Mouse (Mus musculus) MEL (cell line): ENCODE measurements around the gene Ranbp2. TPM values are rescaled to one million over a fixed set of nuclear protein-coding genes. Genes with fewer than 3 reads are reported as not detected.
"Not testable (repeated sequence)": the region's sequence is repeated elsewhere in the genome, so short reads cannot be mapped to it uniquely, and the experiment has no call there.

Experiments
- DNase-seq: peaks from one replicate; pipeline ENCODE4 v3.0.0; 2011; ENCODE audit warnings: low read depth, low spot score
- H3K27ac ChIP-seq: 2 replicates; pipeline ENCODE4 v1.5.1; 2012; ENCODE audit warnings: low read depth, mild to moderate bottlenecking, control low read depth, low read length, moderate library complexity; ENCODE audit not compliant: control insufficient read depth
- H3K27me3 ChIP-seq, 2 experiments: fragments of 150-350 bp in 1 of 2; sonication (generic) in 1 of 2; 2 replicates each; pipeline ENCODE4 v1.6.1; 2012; ENCODE audit warnings: low read length in 2 of 2, mild to moderate bottlenecking in 2 of 2, improper control_type of control experiment in 1 of 2, moderate library complexity in 1 of 2; ENCODE audit not compliant: insufficient read depth in 2 of 2, control insufficient read depth in 1 of 2
- H3K36me3 ChIP-seq, 2 experiments: 2 replicates each; pipeline ENCODE4 v1.6.1; 2012 to 2014; ENCODE audit warnings: low read length in 2 of 2, improper control_type of control experiment in 1 of 2, inconsistent platforms in 1 of 2, mild to moderate bottlenecking in 1 of 2; ENCODE audit not compliant: insufficient read depth in 2 of 2, control insufficient read depth in 1 of 2
- H3K4me1 ChIP-seq, 2 experiments: fragments of 150-350 bp in 1 of 2; sonication (generic) in 1 of 2; 2 replicates each; pipeline ENCODE4 v1.6.1; 2012; ENCODE audit warnings: low read length in 2 of 2, improper control_type of control experiment in 1 of 2, mild to moderate bottlenecking in 1 of 2; ENCODE audit not compliant: insufficient read depth in 2 of 2, control insufficient read depth in 1 of 2
- H3K4me3 ChIP-seq, 2 experiments: fragments of 150-350 bp in 1 of 2; sonication (generic) in 1 of 2; 2 replicates each; pipeline ENCODE4 v1.5.1; 2012; ENCODE audit warnings: low read depth in 2 of 2, low read length in 2 of 2, mild to moderate bottlenecking in 2 of 2, moderate library complexity in 2 of 2, control low read depth in 1 of 2, improper control_type of control experiment in 1 of 2; ENCODE audit not compliant: control insufficient read depth in 1 of 2, insufficient read depth in 1 of 2
- H3K79me2 ChIP-seq: 2 replicates; pipeline ENCODE4 v1.6.1; 2012; ENCODE audit warnings: mild to moderate bottlenecking, low read length, moderate library complexity; ENCODE audit not compliant: control insufficient read depth, poor library complexity, insufficient read depth
- H3K9ac ChIP-seq: 2 replicates; pipeline ENCODE4 v1.6.1; 2012; ENCODE audit warnings: low read depth, mild to moderate bottlenecking, control low read depth, low read length, moderate library complexity; ENCODE audit not compliant: control insufficient read depth, poor library complexity, severe bottlenecking
- H3K9me3 ChIP-seq: fragments of 150-350 bp; sonication (generic); replicated peaks from 2 replicates; pipeline ENCODE4 v1.6.1; 2012; ENCODE audit warnings: mild to moderate bottlenecking, low read length, improper control_type of control experiment, moderate library complexity; ENCODE audit not compliant: insufficient read depth
- E2F4 ChIP-seq: IDR thresholded peaks from 2 replicates; pipeline ENCODE4 v1.6.1; 2011; ENCODE audit warnings: low read depth, low read length, improper control_type of control experiment, borderline replicate concordance
- ETS1 ChIP-seq: IDR thresholded peaks from 2 replicates; pipeline ENCODE4 v1.6.1; 2012; ENCODE audit warnings: low read depth, mild to moderate bottlenecking, inconsistent platforms, low read length, improper control_type of control experiment, moderate library complexity
- MEF2A ChIP-seq: IDR thresholded peaks from 2 replicates; pipeline ENCODE4 v1.6.1; 2014; ENCODE audit warnings: low read depth, mild to moderate bottlenecking, inconsistent platforms, low read length, improper control_type of control experiment; ENCODE audit not compliant: poor library complexity, insufficient replicate concordance, severe bottlenecking; ENCODE audit errors: extremely low read depth
- MYB ChIP-seq: IDR thresholded peaks from 2 replicates; pipeline ENCODE4 v1.6.1; 2011; ENCODE audit warnings: mild to moderate bottlenecking, low read depth, low read length, improper control_type of control experiment
- MYC ChIP-seq: IDR thresholded peaks from 2 replicates; pipeline ENCODE4 v1.6.1; 2011; ENCODE audit warnings: low read depth, mild to moderate bottlenecking, low read length, improper control_type of control experiment, moderate library complexity
- POLR2AphosphoS2 ChIP-seq: IDR thresholded peaks from 2 replicates; pipeline ENCODE4 v1.6.1; 2011; ENCODE audit warnings: low read length, improper control_type of control experiment
- SIN3A ChIP-seq: IDR thresholded peaks from 2 replicates; pipeline ENCODE4 v1.6.1; 2012; ENCODE audit warnings: low read length, improper control_type of control experiment, inconsistent platforms
- USF2 ChIP-seq, 2 experiments: IDR thresholded peaks; 2 replicates each; pipeline ENCODE4 v1.6.1; 2011 to 2012; ENCODE audit warnings: improper control_type of control experiment in 2 of 2, low read length in 2 of 2, borderline replicate concordance in 1 of 2, inconsistent platforms in 1 of 2, low read depth in 1 of 2, mild to moderate bottlenecking in 1 of 2; ENCODE audit not compliant: insufficient read depth in 1 of 2
- polyA plus RNA-seq, 2 experiments: library from polyadenylated mRNA; stranded (reverse) in 1 of 2; unstranded in 1 of 2; fragments of >175 nt in 1 of 2; fragments of >200 nt in 1 of 2; gene quantifications; 2 replicates each; pipeline versions ENCODE4 v1.2.1 to v1.2.4; 2012; ENCODE audit warnings: low replicate concordance in 2 of 2, low read depth in 1 of 2; ENCODE audit not compliant: insufficient read length in 2 of 2, insufficient read depth in 1 of 2, missing spikeins in 1 of 2
- total RNA-seq: library from RNA; depleted of rRNA; stranded (reverse); fragments of 300-350 nt; gene quantifications from 2 replicates; pipeline ENCODE4 v1.2.3, GENCODE M21; 2012

Gene Ranbp2
- total and polyA plus RNA-seq, 3 experiments: 52.3 to 114 (median 73.5) TPM

- H3K9ac ChIP-seq: no peak overlapping the region
- TF ChIP-seq MYC: no peak
- TF ChIP-seq SIN3A: no peak
- no peak for TF ChIP-seq POLR2AphosphoS2
- no peak for TF ChIP-seq USF2 (IDR thresholded peaks at IDR 0.05; ENCODE audit: borderline replicate concordance in 1 of 2, insufficient read depth in 1 of 2, low read depth in 1 of 2, low read length in 2 of 2)
Measured at GRCm38 (mm10) chr10:58530896-58531790, 84.4 kb downstream of the Ranbp2 start.

GRCm38 (mm10) chr10:58532177-58532576, 85.5 kb downstream of the Ranbp2 start:
- Histone ChIP-seq H3K4me1 (no peaks in the 10 kb centered on the region), H3K79me2 (no peaks in the 10 kb centered on the region), H3K27me3 (no peaks in the 10 kb centered on the region), H3K9me3 (no peaks in the 10 kb centered on the region), H3K4me3 (no peak overlapping the region), H3K9ac (no peak overlapping the region), H3K27ac (no peak overlapping the region), H3K36me3 (no peaks in the 10 kb centered on the region)
- no peak for DNase-seq
- TF ChIP-seq ETS1: no peak
- no peak for TF ChIP-seq MYB
- no peak for TF ChIP-seq MEF2A
- no peak for TF ChIP-seq E2F4

More at GRCm38 (mm10) chr10:58530896-58531790, 84.4 kb downstream of the Ranbp2 start:
- Histone ChIP-seq H3K27me3 (no peaks in the 10 kb centered on the region), H3K36me3 (no peaks in the 10 kb centered on the region), H3K27ac (no peak overlapping the region), H3K9me3 (no peaks in the 10 kb centered on the region), H3K4me1 (no peaks in the 10 kb centered on the region), H3K79me2 (no peaks in the 10 kb centered on the region), H3K4me3 (no peak overlapping the region)
- DNase-seq: no peak

- H3K9me3 ChIP-seq, H3K9ac ChIP-seq: not testable (repeated sequence)
Measured at GRCm38 (mm10) chr10:58536276-58536675, 89.6 kb downstream of the Ranbp2 start.

More at GRCm38 (mm10) chr10:58536276-58536675, 89.6 kb downstream of the Ranbp2 start:
- not testable (repeated sequence) for H3K27me3 ChIP-seq, H3K4me1 ChIP-seq, DNase-seq, H3K27ac ChIP-seq, H3K79me2 ChIP-seq, H3K36me3 ChIP-seq, H3K4me3 ChIP-seq
